Mouse (Mus musculus): ENCODE data around the gene Grin2a.

- TF ChIP-seq CTCF (IDR thresholded peaks at IDR 0.05; ENCODE audit: extremely low read depth, insufficient read length, insufficient replicate concordance, low read depth, low read length): no peak
- no peak for TF ChIP-seq POLR2A (IDR thresholded peaks at IDR 0.05; ENCODE audit: low read depth, low read length)
These were observed 153.9 kb downstream of the Grin2a start for GRCm38 (mm10) chr16:9841496-9841895.

Data from small intestine, adult 2 months (tissue).